Mouse (Mus musculus): ENCODE data around the gene Ddah1.
A peak's percentile ranks its signal among the peaks of the same experiment; 100 is the strongest.
"Not testable (repeated sequence)": the region's sequence is repeated elsewhere in the genome, so short reads cannot be mapped to it uniquely, and the experiment has no call there.

The Ddah1 gene

GRCm38 (mm10) chr3:145912512-145912911 lies 154.0 kb downstream of the Ddah1 start:
- DNase-seq (ENCODE audit: low spot score in 2 of 2), result no peak

- no peak for DNase-seq (ENCODE audit: low spot score in 2 of 2)
These were observed 154.8 kb downstream of the Ddah1 start for GRCm38 (mm10) chr3:145913263-145913662.

GRCm38 (mm10) chr3:145913942-145914341 lies 155.5 kb downstream of the Ddah1 start:
- DNase-seq (ENCODE audit: low spot score in 2 of 2), result not testable (repeated sequence)

GRCm38 (mm10) chr3:145916374-145916773 lies 157.9 kb downstream of the Ddah1 start:
- peak in 1 of 2 experiments; percentile 10 for DNase-seq (ENCODE audit: low spot score in 2 of 2)

- DNase-seq (ENCODE audit: low spot score in 2 of 2), result no peak
These were observed 158.4 kb downstream of the Ddah1 start for GRCm38 (mm10) chr3:145916826-145917225.

- DNase-seq (ENCODE audit: low spot score in 2 of 2), result no peak
These were observed 163.8 kb downstream of the Ddah1 start, which contains the start of gene Bcl10 for GRCm38 (mm10) chr3:145922019-145922854. Bcl10 (plus strand) TSS chr3:145922804.

- no peak for DNase-seq (ENCODE audit: low spot score in 2 of 2)
These were observed 164.5 kb downstream of the Ddah1 start for GRCm38 (mm10) chr3:145922971-145923370.

GRCm38 (mm10) chr3:145923874-145924577 lies 165.6 kb downstream of the Ddah1 start:
- peak; percentile 99 for DNase-seq (ENCODE audit: low spot score in 2 of 2)

- peak; percentile 64 to 68 for DNase-seq (ENCODE audit: low spot score in 2 of 2)
These were observed 166.3 kb downstream of the Ddah1 start for GRCm38 (mm10) chr3:145924649-145925337.

GRCm38 (mm10) chr3:145925506-145925905 lies 167.0 kb downstream of the Ddah1 start:
- no peak for DNase-seq (ENCODE audit: low spot score in 2 of 2)

- no peak for DNase-seq (ENCODE audit: low spot score in 2 of 2)
These were observed 171.3 kb downstream of the Ddah1 start for GRCm38 (mm10) chr3:145929525-145930400.

GRCm38 (mm10) chr3:145933845-145934244 lies 175.4 kb downstream of the Ddah1 start:
- DNase-seq (ENCODE audit: low spot score in 2 of 2), result peak; percentile 33 to 41

GRCm38 (mm10) chr3:145937505-145938404 lies 179.3 kb downstream of the Ddah1 start, which contains the start of gene 2410004B18Rik:
2410004B18Rik (plus strand) TSS chr3:145938014.
- DNase-seq (ENCODE audit: low spot score in 2 of 2), result peak; percentile 87 to 91

GRCm38 (mm10) chr3:145938405-145939349 lies 180.2 kb downstream of the Ddah1 start:
- DNase-seq (ENCODE audit: low spot score in 2 of 2), result no peak

- DNase-seq (ENCODE audit: low spot score in 2 of 2), result no peak
These were observed 180.9 kb downstream of the Ddah1 start for GRCm38 (mm10) chr3:145939402-145939801.

- no peak for DNase-seq (ENCODE audit: low spot score in 2 of 2)
These were observed 181.5 kb downstream of the Ddah1 start for GRCm38 (mm10) chr3:145939971-145940370.

- DNase-seq (ENCODE audit: low spot score in 2 of 2), result peak; percentile 79 to 86
These were observed 183.5 kb downstream of the Ddah1 start for GRCm38 (mm10) chr3:145941971-145942370.

Data from natural killer cell, adult 2 months (primary cell).